Mouse (Mus musculus) spleen, adult 2 months (tissue): ENCODE measurements around the gene Ehd4. TPM values are rescaled to one million over a fixed set of nuclear protein-coding genes. Genes with fewer than 3 reads are reported as not detected.

Experiments used
- DNase-seq, 2 experiments: peaks; one replicate each; pipeline versions ENCODE4 v3.0.0 to v3.0.0-alpha.2; 2012 to 2021; ENCODE audit warnings: low spot score in 2 of 2, low read depth in 1 of 2
- H3K27ac ChIP-seq: fragments of 200-500 bp; 2 replicates; pipeline ENCODE4 v1.5.1; 2012; ENCODE audit warnings: low read length, inconsistent platforms; ENCODE audit not compliant: insufficient read depth
- H3K27me3 ChIP-seq: fragments of 200-500 bp; 2 replicates; pipeline ENCODE4 v1.6.1; 2012; ENCODE audit warnings: mild to moderate bottlenecking, moderate library complexity, low read length, inconsistent platforms; ENCODE audit not compliant: control insufficient read depth, insufficient read depth
- H3K36me3 ChIP-seq: fragments of 200-500 bp; 2 replicates; pipeline ENCODE4 v1.6.1; 2012; ENCODE audit warnings: mild to moderate bottlenecking, low read length, inconsistent platforms; ENCODE audit not compliant: control insufficient read depth, insufficient read depth
- H3K4me1 ChIP-seq: fragments of 200-500 bp; 2 replicates; pipeline ENCODE4 v1.6.1; 2011; ENCODE audit warnings: inconsistent platforms; ENCODE audit not compliant: control insufficient read depth, insufficient read depth, insufficient read length
- H3K4me3 ChIP-seq: fragments of 200-500 bp; 2 replicates; pipeline ENCODE4 v1.5.1; 2011; ENCODE audit warnings: mild to moderate bottlenecking, inconsistent platforms; ENCODE audit not compliant: insufficient read depth, insufficient read length; ENCODE audit errors: extremely low read depth
- CTCF ChIP-seq: fragments of 200-500 bp; IDR thresholded peaks from 2 replicates; pipeline ENCODE4 v1.5.1; 2011; ENCODE audit warnings: mild to moderate bottlenecking, inconsistent platforms; ENCODE audit not compliant: insufficient read depth, insufficient read length, insufficient replicate concordance; ENCODE audit errors: extremely low read depth
- POLR2A ChIP-seq: fragments of 200-500 bp; IDR thresholded peaks from 2 replicates; pipeline ENCODE4 v1.6.1; 2011; ENCODE audit warnings: low read depth, low read length, inconsistent platforms
- WGBS: fragments of 180-500 bp; shearing (Covaris S2); methylation state at CpG from one replicate; pipeline ENCODE4 v1.1.7; 2018; 5-methylcytosine and 5-hydroxymethylcytosine counted together
- polyA plus RNA-seq: library from polyadenylated mRNA; depleted of rRNA; stranded (reverse); fragments of >200 nt; gene quantifications from 2 replicates; pipeline ENCODE4 v1.2.3, GENCODE M21; 2012

Ehd4 gene
- polyA plus RNA-seq, 1 experiment: 35.4 TPM

DNA sequence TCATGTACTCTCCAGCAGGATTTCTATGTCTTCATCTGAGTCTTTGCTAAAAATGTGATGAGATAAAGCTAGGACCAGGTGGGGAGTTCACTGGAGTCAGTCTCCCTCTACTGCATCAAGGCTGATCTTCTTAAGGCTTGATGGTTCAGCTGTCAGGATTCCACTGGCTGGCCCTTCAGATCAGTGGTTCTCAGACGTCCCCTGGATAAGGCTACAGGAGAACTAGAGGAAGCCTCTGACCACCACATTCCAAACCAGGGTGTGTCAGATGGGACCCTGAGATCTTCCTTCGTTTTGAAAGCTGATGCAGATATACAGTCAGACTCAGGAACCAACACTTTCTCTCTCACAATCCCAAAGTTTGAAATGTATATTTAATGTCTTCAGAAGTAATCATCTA, 7.0 kb downstream of the Ehd4 start:
- DNase-seq: no peak
- H3K27ac ChIP-seq: no peak overlapping the region
- H3K4me3 ChIP-seq: no peak overlapping the region
- H3K4me1 ChIP-seq: no peaks in the 10 kb centered on the region
- no peaks in the 10 kb centered on the region for H3K27me3 ChIP-seq
- H3K36me3 ChIP-seq: no peaks in the 10 kb centered on the region; the same call in 1 of the 2 replicates
- TF ChIP-seq POLR2A: no peak
- no peak for TF ChIP-seq CTCF
- 79% methylated on average over 2 of the region's 2 CpGs for WGBS

DNA sequence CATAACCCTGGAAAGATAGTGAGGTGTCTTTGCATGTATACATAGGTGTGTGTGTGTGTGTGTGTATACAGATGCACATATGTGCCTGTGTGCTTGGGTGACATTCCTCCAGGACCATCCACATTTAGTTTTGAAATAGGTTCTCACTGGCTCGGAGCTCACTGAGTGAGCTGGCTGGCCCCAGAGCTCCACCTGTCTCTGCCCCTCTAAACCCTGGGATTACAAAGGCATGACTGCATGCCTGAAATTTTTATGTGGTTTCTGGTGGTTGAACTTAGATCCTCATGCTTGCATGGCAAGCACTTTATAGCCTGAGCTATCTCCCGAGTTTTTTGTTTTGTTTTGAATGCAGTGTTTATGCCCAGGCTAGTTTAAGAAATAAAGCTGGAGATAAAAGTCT, 7.9 kb downstream of the Ehd4 start:
- 80% methylated on average over 2 of the region's 2 CpGs for WGBS
- no peak for DNase-seq
- no peak overlapping the region for H3K27ac ChIP-seq
- TF ChIP-seq CTCF (no peak), POLR2A (no peak)
- no peaks in the 10 kb centered on the region; the same call in 1 of the 2 replicates for H3K36me3 ChIP-seq
- H3K27me3 ChIP-seq: no peaks in the 10 kb centered on the region
- H3K4me1 ChIP-seq: no peaks in the 10 kb centered on the region; the same call in 1 of the 2 replicates
- no peak overlapping the region for H3K4me3 ChIP-seq

DNA sequence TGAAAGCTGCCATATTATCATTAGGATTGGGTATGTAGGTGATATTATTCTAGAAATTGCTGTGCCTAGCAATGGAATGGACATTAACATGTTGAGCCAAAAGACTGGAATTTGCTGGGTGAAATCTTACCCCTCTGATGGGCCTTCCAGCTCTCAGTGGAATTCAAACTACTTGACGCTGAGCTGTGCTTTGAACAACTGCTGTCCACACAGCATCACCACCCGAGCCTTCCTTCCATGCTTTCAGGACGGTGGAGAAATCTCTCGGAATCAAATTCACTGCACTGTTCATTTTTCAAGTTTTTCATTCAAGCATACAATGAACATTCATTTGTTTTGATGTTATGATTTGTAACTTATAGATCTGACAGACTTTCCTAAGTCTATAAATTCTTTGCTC, 10.0 kb downstream of the Ehd4 start:
- no peak for TF ChIP-seq CTCF
- no peak for TF ChIP-seq POLR2A
- WGBS: 95% methylated on average over 4 of the region's 4 CpGs
- peaks cover 3% of the 10 kb centered on the region; the same call in 1 of the 2 replicates for H3K4me1 ChIP-seq
- H3K4me3 ChIP-seq: no peak overlapping the region
- H3K27me3 ChIP-seq: no peaks in the 10 kb centered on the region
- H3K36me3 ChIP-seq: no peaks in the 10 kb centered on the region; the same call in 1 of the 2 replicates
- no peak for DNase-seq
- H3K27ac ChIP-seq: no peak overlapping the region

DNA sequence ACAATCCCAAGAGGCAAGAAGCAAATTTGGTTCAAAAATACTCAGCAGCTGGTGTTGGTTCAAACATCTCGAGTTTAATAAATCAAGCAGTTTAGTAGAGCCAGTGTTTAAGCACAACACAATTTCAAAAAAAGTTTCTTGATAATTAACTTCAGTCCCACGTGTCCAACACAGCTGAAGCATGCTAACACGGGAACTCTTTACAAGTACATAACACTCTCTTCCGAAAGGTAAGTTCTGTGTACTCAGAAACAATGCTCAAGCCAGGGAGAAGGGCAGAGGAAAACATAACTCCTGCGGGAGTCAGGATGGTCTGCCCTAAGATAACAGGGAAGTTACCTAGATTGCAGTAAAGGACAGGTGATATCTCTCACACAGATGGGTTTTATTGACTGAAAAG, 12.1 kb downstream of the Ehd4 start:
- 83% methylated on average over 5 of the region's 5 CpGs for WGBS
- Histone ChIP-seq H3K4me1 (peaks cover 8% of the 10 kb centered on the region), H3K36me3 (no peaks in the 10 kb centered on the region; the same call in 1 of the 2 replicates), H3K27me3 (no peaks in the 10 kb centered on the region), H3K4me3 (no peak overlapping the region), H3K27ac (no peak overlapping the region)
- no peak for TF ChIP-seq POLR2A
- no peak for TF ChIP-seq CTCF
- DNase-seq: no peak

- DNase-seq: no peak
- no peak overlapping the region for H3K27ac ChIP-seq
- 92% methylated on average over 1 of the region's 1 CpGs for WGBS
- no peaks in the 10 kb centered on the region; the same call in 1 of the 2 replicates for H3K36me3 ChIP-seq
- TF ChIP-seq CTCF (no peak), POLR2A (no peak)
- no peaks in the 10 kb centered on the region for H3K27me3 ChIP-seq
- peaks cover 15% of the 10 kb centered on the region for H3K4me1 ChIP-seq
- H3K4me3 ChIP-seq: no peak overlapping the region
Measured at GRCm38 (mm10) chr2:120141671-120142070, 12.7 kb downstream of the Ehd4 start.

DNA sequence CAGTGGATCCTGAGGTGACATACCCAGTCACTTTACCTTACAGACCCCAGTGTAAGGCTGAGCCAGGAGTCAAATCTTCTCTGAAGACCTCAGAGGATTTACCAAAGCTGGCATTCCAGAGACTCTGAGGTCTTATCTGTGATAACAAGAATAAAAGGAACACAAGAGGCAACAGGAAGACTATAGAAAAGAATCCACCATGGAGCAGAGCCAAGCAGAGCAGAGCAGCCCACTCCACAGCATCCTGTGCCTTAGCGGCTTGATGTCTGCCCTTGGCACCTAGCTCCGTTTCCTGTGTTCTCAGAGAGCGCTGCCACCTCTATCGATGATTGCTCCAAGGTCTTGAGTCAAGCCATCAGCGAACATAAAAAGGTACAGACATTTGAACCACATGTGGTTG, 14.1 kb downstream of the Ehd4 start:
- no peak for TF ChIP-seq CTCF
- no peak for TF ChIP-seq POLR2A
- WGBS: 54% methylated on average over 5 of the region's 5 CpGs
- no peak for DNase-seq
- Histone ChIP-seq H3K4me1 (peaks cover 18% of the 10 kb centered on the region), H3K4me3 (no peak overlapping the region), H3K27ac (peak overlapping the region; percentile 39; the same call in 1 of the 2 replicates), H3K36me3 (no peaks in the 10 kb centered on the region; the same call in 1 of the 2 replicates), H3K27me3 (no peaks in the 10 kb centered on the region)

DNA sequence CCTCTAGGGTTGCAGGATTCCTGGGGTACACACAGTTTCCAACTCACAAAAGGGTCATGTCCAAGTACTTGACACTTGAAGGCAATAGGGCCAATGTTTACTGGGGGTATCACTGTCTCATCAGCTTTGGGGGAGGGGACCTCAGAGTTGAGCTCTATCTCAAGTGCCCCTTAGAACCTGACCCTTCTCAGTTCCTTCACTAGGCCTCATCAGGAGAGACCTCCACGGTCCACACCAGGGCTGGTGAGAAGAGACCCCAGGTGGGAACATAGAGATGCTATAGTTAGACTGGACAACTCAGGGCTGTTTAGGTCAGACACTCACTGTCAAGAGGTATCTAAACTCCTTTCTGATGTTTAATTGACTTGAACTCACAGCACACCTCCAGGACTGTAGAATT, 15.3 kb downstream of the Ehd4 start:
- H3K27ac ChIP-seq: no peak overlapping the region
- H3K4me1 ChIP-seq: peaks cover 25% of the 10 kb centered on the region
- 92% methylated on average over 1 of the region's 1 CpGs for WGBS
- H3K27me3 ChIP-seq: no peaks in the 10 kb centered on the region
- TF ChIP-seq CTCF (no peak), POLR2A (no peak)
- H3K4me3 ChIP-seq: no peak overlapping the region
- no peak for DNase-seq
- H3K36me3 ChIP-seq: no peaks in the 10 kb centered on the region
